Mouse (Mus musculus) B cell, adult 67 days (primary cell): ENCODE measurements around the gene Ccdc115. TPM values are rescaled to one million over a fixed set of nuclear protein-coding genes. Genes with fewer than 3 reads are reported as not detected.

Experiments used
- total RNA-seq, 2 experiments: library from RNA; stranded (reverse); gene quantifications; 4 replicates each; pipeline ENCODE4 v1.2.4; 2023

Gene Ccdc115
- 10 to 100 TPM; 19.8 to 19.9 TPM for total RNA-seq

GRCm38 (mm10) chr1:34439215-34439960, at the start of gene Ccdc115, which contains the start of gene Imp4:
Gene Ccdc115, minus strand, starts transcription at chr1:34439672.
Gene Imp4, plus strand, starts transcription at chr1:34439851.

DNA sequence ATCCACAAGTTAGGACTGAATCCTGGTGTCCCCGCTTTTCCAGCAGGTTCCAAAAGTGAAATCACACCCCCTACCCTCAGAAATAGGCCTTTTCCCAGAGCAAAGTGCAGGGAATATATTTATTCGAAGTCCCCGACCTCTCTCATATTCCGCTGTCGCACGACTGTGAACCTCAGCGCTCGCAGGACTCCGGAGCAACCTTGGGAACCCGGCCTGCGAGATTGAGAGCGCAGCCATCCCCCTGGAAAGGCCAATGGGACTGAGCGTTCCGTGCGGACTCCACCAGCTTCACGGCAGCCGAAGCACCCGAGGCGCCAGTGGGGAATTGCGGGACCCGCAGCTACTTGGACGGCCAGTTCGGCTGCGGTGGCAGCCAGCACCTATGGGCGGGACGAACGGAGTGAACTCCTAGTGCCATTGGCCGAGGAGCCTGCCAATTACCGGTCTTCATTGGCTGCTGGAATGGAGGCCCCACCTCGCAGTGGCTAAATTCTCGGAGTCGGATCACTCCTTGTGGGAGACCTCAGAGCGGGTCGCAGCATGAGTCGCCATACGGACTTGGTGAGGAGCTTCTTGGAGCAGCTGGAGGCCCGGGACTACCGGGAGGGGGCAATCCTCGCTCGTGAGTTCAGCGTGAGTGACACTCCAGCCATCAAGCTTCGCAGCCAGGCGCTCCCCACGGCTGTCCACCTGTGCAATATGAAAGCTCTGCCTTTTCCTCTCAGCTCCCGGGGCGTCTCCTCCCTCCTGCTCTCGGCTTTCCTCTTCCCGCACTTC, 20.0 kb upstream of the Ccdc115 start, which contains the start of gene Ptpn18:
Gene Ptpn18, plus strand, starts transcription at position 479 of the 777 bp plus-strand sequence.

Other genes starting within 250 kb of the Ccdc115 start
- 10 to 100 TPM; 78.3 to 79.2 TPM for gene Imp4, start 179 bp upstream of the Ccdc115 start, total RNA-seq
- 100 to 1,000 TPM; 111 to 114 TPM for gene Ptpn18, start 20.1 kb upstream of the Ccdc115 start, total RNA-seq
- gene Prss39, start 58.7 kb upstream of the Ccdc115 start, total RNA-seq, result not detected
- gene Cfc1, start 96.0 kb upstream of the Ccdc115 start, total RNA-seq, result not detected
- not detected for gene Prss40, start 121.3 kb upstream of the Ccdc115 start, total RNA-seq
- gene Amer3, start 140.0 kb upstream of the Ccdc115 start, total RNA-seq, result not detected